13 mouse cellular contexts compared by ENCODE assay signal in the genomic region with DNA sequence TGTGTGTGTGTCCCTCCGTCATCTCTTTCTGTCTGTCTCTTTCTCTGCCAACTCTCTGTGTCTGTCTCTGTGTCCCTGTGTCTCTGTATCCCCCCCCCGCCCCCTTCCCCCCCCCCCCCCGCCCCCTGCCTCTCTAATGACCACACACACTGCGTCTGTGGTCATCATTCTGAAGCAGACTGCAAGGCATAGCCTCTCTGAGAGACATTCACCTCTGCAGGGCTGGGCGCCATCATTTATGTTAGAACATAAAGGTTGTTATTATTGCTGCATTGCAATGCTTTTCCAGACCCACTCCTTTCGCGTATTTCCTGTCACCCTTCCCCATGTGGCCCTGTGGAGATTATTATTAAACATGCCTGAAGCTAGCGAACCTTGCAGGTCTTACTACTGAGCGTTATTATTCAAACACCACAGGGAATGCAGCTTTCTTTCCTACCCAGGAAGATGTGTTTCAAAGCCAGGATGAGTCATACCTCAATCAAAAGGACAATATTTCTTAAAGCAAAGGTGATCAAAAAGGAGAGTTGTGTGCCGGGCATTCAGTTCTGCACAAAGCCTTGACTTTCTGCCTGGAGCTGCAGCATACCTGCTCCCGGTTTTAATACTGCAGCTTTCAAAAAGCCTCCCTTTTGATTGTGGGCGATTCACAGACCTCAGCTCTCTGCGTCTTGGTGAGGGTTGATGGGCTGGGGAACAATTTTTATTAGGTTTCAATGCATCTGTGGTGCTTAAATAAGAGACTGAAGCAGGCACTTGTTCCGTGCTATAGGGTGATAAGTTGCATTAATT.
DNase-seq lines count a peak whose midpoint lies in the region; ATAC-seq and TF ChIP-seq lines count a peak whose summit lies in the region.
"Had no signal": no experiment of that assay in that cellular context is flagged by ENCODE, and none has a peak within 500 bp of the region (broad histone marks: within the 10 kb centered on the region; RNA-seq: fewer than 3 reads in every experiment).

No protein-coding gene starts in this region.

- H3K36me3 ChIP-seq in hindbrain, embryonic 16.5 days (ENCODE audit: control insufficient read depth, insufficient read depth, low read length), result no peaks in the 10 kb centered on the region
- H3K36me3 ChIP-seq in midbrain, embryonic 12.5 days, result no peaks in the 10 kb centered on the region
- H3K36me3 ChIP-seq in liver, postnatal 0 days (replicated peaks; ENCODE audit: insufficient read depth, low read length), result no peaks in the 10 kb centered on the region
- H3K36me3 ChIP-seq: embryonic facial prominence, embryonic 15.5 days had no signal

- H3K4me2 ChIP-seq in hindbrain, embryonic 16.5 days (ENCODE audit: low read length), result peak overlapping the region; percentile 27
- no peak overlapping the region for H3K4me2 ChIP-seq in midbrain, embryonic 12.5 days (replicated peaks)
- H3K4me2 ChIP-seq in liver, postnatal 0 days (ENCODE audit: low read depth, low read length), result no peak overlapping the region

- peaks cover 3% of the 10 kb centered on the region for H3K4me1 ChIP-seq in hindbrain, embryonic 16.5 days (ENCODE audit: control insufficient read depth, insufficient read depth, low read depth, low read length)
- peaks cover 16% of the 10 kb centered on the region; the same call in 1 of the 2 replicates for H3K4me1 ChIP-seq in midbrain, embryonic 12.5 days
- no peaks in the 10 kb centered on the region for H3K4me1 ChIP-seq in liver, postnatal 0 days (ENCODE audit: insufficient read depth)

- ATAC-seq in hindbrain, embryonic 16.5 days, result no peak
- no peak for ATAC-seq in midbrain, embryonic 12.5 days (ENCODE audit: low FRiP score, low read depth)
- no peak for ATAC-seq in granulocyte monocyte progenitor cell, adult 5-6 weeks (replicated peaks; ENCODE audit: poor library complexity, severe bottlenecking)
- ATAC-seq in liver, postnatal 0 days, result no peak

- no peak for TF ChIP-seq CTCF in liver, postnatal 0 days (IDR thresholded peaks at IDR 0.05; ENCODE audit: low read depth)

- TF ChIP-seq EP300 in liver, postnatal 0 days (IDR thresholded peaks at IDR 0.05; ENCODE audit: low read depth), result no peak

- H3K9ac ChIP-seq in hindbrain, embryonic 16.5 days (ENCODE audit: low read depth, low read length), result peak overlapping the region; percentile 8
- H3K9ac ChIP-seq in midbrain, embryonic 12.5 days (replicated peaks), result no peak overlapping the region
- H3K9ac ChIP-seq in liver, postnatal 0 days (replicated peaks), result no peak overlapping the region
- H3K9ac ChIP-seq: embryonic facial prominence, embryonic 15.5 days had no signal

- DNase-seq in 3T3-L1 (ENCODE audit: low read depth, low spot score) (peak; percentile 17), NIH3T3 (ENCODE audit: low read depth) (peak; percentile 27)
- DNase-seq in frontal cortex, postnatal 36 days (ENCODE audit: low spot score in 2 of 2), result no peak
- DNase-seq in liver, postnatal 0 days, result no peak
- DNase-seq: cerebellum, postnatal 10 days; heart, postnatal 4 days; kidney, postnatal 36 days; right cerebral cortex, postnatal 25 days had no signal

- H3K4me3 ChIP-seq in hindbrain, embryonic 16.5 days (ENCODE audit: low read length), result no peak overlapping the region
- H3K4me3 ChIP-seq in midbrain, embryonic 12.5 days, result no peak overlapping the region
- no peak overlapping the region for H3K4me3 ChIP-seq in liver, postnatal 0 days (ENCODE audit: low read depth, low read length)
- H3K4me3 ChIP-seq: myocyte had no signal

- WGBS in hindbrain, embryonic 16.5 days, result 34% methylated on average over 11 of the region's 14 CpGs
- 53% methylated on average over 11 of the region's 14 CpGs for WGBS in midbrain, embryonic 12.5 days
- WGBS in liver, postnatal 0 days (ENCODE audit: insufficient replicate concordance), result 71% methylated on average over 11 of the region's 14 CpGs

- peak overlapping the region; percentile 69 for H3K27ac ChIP-seq in hindbrain, embryonic 16.5 days (ENCODE audit: low read depth, low read length)
- H3K27ac ChIP-seq in midbrain, embryonic 12.5 days (replicated peaks), result peak overlapping the region; percentile 3; the same call in 1 of the 2 replicates
- H3K27ac ChIP-seq in liver, postnatal 0 days (ENCODE audit: low read depth), result no peak overlapping the region

- no peaks in the 10 kb centered on the region for H3K27me3 ChIP-seq in hindbrain, embryonic 16.5 days (replicated peaks; ENCODE audit: control insufficient read depth, insufficient read depth, low read length)
- H3K27me3 ChIP-seq in midbrain, embryonic 12.5 days, result no peaks in the 10 kb centered on the region
- no peaks in the 10 kb centered on the region for H3K27me3 ChIP-seq in liver, postnatal 0 days (ENCODE audit: insufficient read depth, low read length)
- H3K27me3 ChIP-seq: embryonic facial prominence, embryonic 15.5 days had no signal

- H3K9me3 ChIP-seq in hindbrain, embryonic 16.5 days (ENCODE audit: control insufficient read depth, low read length), result no peaks in the 10 kb centered on the region
- no peaks in the 10 kb centered on the region for H3K9me3 ChIP-seq in midbrain, embryonic 12.5 days
- no peaks in the 10 kb centered on the region for H3K9me3 ChIP-seq in liver, postnatal 0 days (ENCODE audit: low read length)
- H3K9me3 ChIP-seq: embryonic facial prominence, embryonic 15.5 days had no signal

Comparison
In these comparisons a context has a peak if more than half of its experiments do, and no peak if none do; other contexts are left out.
1. DNase-seq: peak in 3T3-L1 (single experiment) and NIH3T3 (single experiment); none in frontal cortex, postnatal 36 days (0 of 2) and liver, postnatal 0 days (single experiment).